Mouse (Mus musculus) CH12.LX (cell line): ENCODE data around the gene Cops7a. TPM values are rescaled to one million over a fixed set of nuclear protein-coding genes. Genes with fewer than 3 reads are reported as not detected.

Experiments used
- DNase-seq: peaks from one replicate; pipeline ENCODE4 v3.0.0-alpha.2; 2013; ENCODE audit errors: extremely low read depth
- H3K27ac ChIP-seq: 2 replicates; pipeline ENCODE4 v1.5.1; 2012; ENCODE audit warnings: low read depth, mild to moderate bottlenecking, control low read depth, moderate library complexity; ENCODE audit not compliant: insufficient read depth
- H3K27me3 ChIP-seq: replicated peaks from 2 replicates; pipeline ENCODE3; 2012; ENCODE audit warnings: inconsistent platforms
- H3K36me3 ChIP-seq, 2 experiments: replicated peaks in 1 of 2; 2 replicates each; pipeline versions ENCODE3 to v1.6.1; 2012; ENCODE audit warnings: inconsistent platforms in 1 of 2, low read length in 1 of 2, mild to moderate bottlenecking in 1 of 2, mixed read lengths in 1 of 2, moderate library complexity in 1 of 2; ENCODE audit not compliant: control insufficient read depth in 1 of 2, insufficient read depth in 1 of 2
- H3K4me1 ChIP-seq, 2 experiments: 2 replicates each; pipeline ENCODE4 v1.6.1; 2012; ENCODE audit warnings: inconsistent platforms in 1 of 2, moderate library complexity in 1 of 2; ENCODE audit not compliant: insufficient read depth in 2 of 2, control insufficient read depth in 1 of 2
- H3K4me2 ChIP-seq: 2 replicates; pipeline ENCODE4 v1.6.1; 2012; ENCODE audit warnings: low read depth, mild to moderate bottlenecking, control low read depth; ENCODE audit not compliant: poor library complexity, insufficient read depth, severe bottlenecking
- H3K4me3 ChIP-seq, 3 experiments: fragments of 150-350 bp in 1 of 3; sonication (generic) in 1 of 3; replicated peaks in 1 of 3; 2 replicates each; pipeline versions ENCODE3 to v1.5.1; 2011 to 2012; ENCODE audit warnings: low read depth in 2 of 3, low read length in 2 of 3, mild to moderate bottlenecking in 2 of 3, moderate library complexity in 2 of 3, control low read depth in 1 of 3, improper control_type of control experiment in 1 of 3, inconsistent platforms in 1 of 3, mixed read lengths in 1 of 3; ENCODE audit not compliant: poor library complexity in 1 of 3
- H3K79me2 ChIP-seq: replicated peaks from 2 replicates; pipeline ENCODE4 v1.6.1; 2012; ENCODE audit warnings: mild to moderate bottlenecking, moderate library complexity; ENCODE audit not compliant: control insufficient read depth, poor library complexity, insufficient read depth, severe bottlenecking; ENCODE audit errors: extremely low read depth
- H3K9ac ChIP-seq: 2 replicates; pipeline ENCODE4 v1.6.1; 2012; ENCODE audit warnings: low read depth, mild to moderate bottlenecking, control low read depth, moderate library complexity; ENCODE audit not compliant: insufficient read depth
- H3K9me3 ChIP-seq: replicated peaks from 2 replicates; pipeline ENCODE3; 2012; ENCODE audit warnings: low read length, inconsistent platforms, mixed read lengths
- E2F4 ChIP-seq: IDR thresholded peaks from 2 replicates; pipeline ENCODE4 v1.6.1; 2011; ENCODE audit warnings: low read depth, low read length, improper control_type of control experiment; ENCODE audit not compliant: insufficient replicate concordance
- ELF1 ChIP-seq: IDR thresholded peaks from 2 replicates; pipeline ENCODE4 v1.6.1; 2014; ENCODE audit warnings: low read depth, mild to moderate bottlenecking, inconsistent platforms, low read length, improper control_type of control experiment
- ETS1 ChIP-seq: conservative IDR thresholded peaks from 2 replicates; pipeline ENCODE4 v1.6.1; 2012; ENCODE audit warnings: low read depth, mild to moderate bottlenecking, inconsistent platforms, low read length, improper control_type of control experiment, moderate library complexity
- GABPA ChIP-seq: IDR thresholded peaks from 2 replicates; pipeline ENCODE4 v1.6.1; 2012; ENCODE audit warnings: low read depth, low read length, improper control_type of control experiment, inconsistent platforms; ENCODE audit not compliant: insufficient replicate concordance
- HCFC1 ChIP-seq: IDR thresholded peaks from 2 replicates; pipeline ENCODE4 v1.6.1; 2012; ENCODE audit warnings: low read depth, mild to moderate bottlenecking, inconsistent platforms, low read length, improper control_type of control experiment
- JUN ChIP-seq: IDR thresholded peaks from 2 replicates; pipeline ENCODE4 v1.6.1; 2011; ENCODE audit warnings: low read depth, mild to moderate bottlenecking, low read length, improper control_type of control experiment, moderate library complexity; ENCODE audit not compliant: insufficient read depth
- JUND ChIP-seq: conservative IDR thresholded peaks from 2 replicates; pipeline ENCODE4 v1.6.1; 2011; ENCODE audit warnings: low read depth, low read length, improper control_type of control experiment
- KAT2A ChIP-seq: IDR thresholded peaks from 2 replicates; pipeline ENCODE4 v1.6.1; 2012; ENCODE audit warnings: low read length, improper control_type of control experiment, inconsistent platforms; ENCODE audit not compliant: insufficient replicate concordance
- MAX ChIP-seq: IDR thresholded peaks from 2 replicates; pipeline ENCODE4 v1.6.1; 2011; ENCODE audit warnings: low read length, improper control_type of control experiment
- MAZ ChIP-seq: IDR thresholded peaks from 2 replicates; pipeline ENCODE4 v1.6.1; 2012; ENCODE audit warnings: low read depth, mild to moderate bottlenecking, inconsistent platforms, low read length, improper control_type of control experiment, moderate library complexity
- MEF2A ChIP-seq: IDR thresholded peaks from 2 replicates; pipeline ENCODE4 v1.6.1; 2014; ENCODE audit warnings: low read depth, mild to moderate bottlenecking, inconsistent platforms, low read length, improper control_type of control experiment, borderline replicate concordance
- MXI1 ChIP-seq: IDR thresholded peaks from 2 replicates; pipeline ENCODE4 v1.6.1; 2011; ENCODE audit warnings: mild to moderate bottlenecking, low read depth, low read length, improper control_type of control experiment
- MYC ChIP-seq: IDR thresholded peaks from 2 replicates; pipeline ENCODE4 v1.6.1; 2011; ENCODE audit warnings: low read depth, mild to moderate bottlenecking, improper control_type of control experiment, low read length
- NELFE ChIP-seq: IDR thresholded peaks from 2 replicates; pipeline ENCODE4 v1.6.1; 2011; ENCODE audit warnings: low read depth, low read length, improper control_type of control experiment
- PAX5 ChIP-seq: IDR thresholded peaks from 2 replicates; pipeline ENCODE4 v1.6.1; 2012; ENCODE audit warnings: low read length, inconsistent platforms, mixed read lengths
- POLR2A ChIP-seq: IDR thresholded peaks from 2 replicates; pipeline ENCODE4 v1.6.1; 2011; ENCODE audit warnings: low read depth, mild to moderate bottlenecking, improper control_type of control experiment, low read length
- POLR2AphosphoS2 ChIP-seq: IDR thresholded peaks from 2 replicates; pipeline ENCODE4 v1.6.1; 2011; ENCODE audit warnings: low read depth, low read length, improper control_type of control experiment
- SIN3A ChIP-seq: IDR thresholded peaks from 2 replicates; pipeline ENCODE4 v1.6.1; 2012; ENCODE audit warnings: low read length, improper control_type of control experiment, inconsistent platforms
- SMC3 ChIP-seq: IDR thresholded peaks from 2 replicates; pipeline ENCODE4 v1.6.1; 2011; ENCODE audit warnings: low read depth, low read length, improper control_type of control experiment
- TBP ChIP-seq: conservative IDR thresholded peaks from 2 replicates; pipeline ENCODE4 v1.6.1; 2011; ENCODE audit warnings: low read depth, low read length, improper control_type of control experiment
- USF1 ChIP-seq: IDR thresholded peaks from 2 replicates; pipeline ENCODE4 v1.6.1; 2014; ENCODE audit warnings: low read depth, mild to moderate bottlenecking, inconsistent platforms, low read length, improper control_type of control experiment
- USF2 ChIP-seq: conservative IDR thresholded peaks from 2 replicates; pipeline ENCODE4 v1.6.1; 2011; ENCODE audit warnings: low read depth, low read length, improper control_type of control experiment
- ZC3H11A ChIP-seq: IDR thresholded peaks from 2 replicates; pipeline ENCODE4 v1.6.1; 2012; ENCODE audit warnings: low read depth, mild to moderate bottlenecking, inconsistent platforms, low read length, improper control_type of control experiment
- ZNF384 ChIP-seq: IDR thresholded peaks from 2 replicates; pipeline ENCODE4 v1.6.1; 2012; ENCODE audit warnings: low read depth, low read length, improper control_type of control experiment, inconsistent platforms
- dilution Hi-C: fragments of 300-500 bp; cut with MboI; formaldehyde crosslinking; loops from 2 replicates; pipeline ENCODE4 v1.14.3; 2020; ENCODE audit warnings: low sequenced_read_pairs; ENCODE audit not compliant: extremely low pct_unique_long_range_greater_than_20kb, extremely low pct_ligation_motif_present
- in situ Hi-C: fragments of 300-500 bp; cut with MboI; formaldehyde crosslinking; loops from 3 replicates; pipeline ENCODE4 v1.14.3; 2019; ENCODE audit warnings: low sequenced_read_pairs, low pct_ligation_motif_present, low pct_unique_long_range_greater_than_20kb, mixed read lengths
- polyA plus RNA-seq: library from polyadenylated mRNA; unstranded; fragments of >175 nt; gene quantifications from 2 replicates; pipeline ENCODE4 v1.2.1, GENCODE M21; 2012; ENCODE audit warnings: low read depth; ENCODE audit not compliant: insufficient read length
- total RNA-seq, 2 experiments: library from RNA; depleted of rRNA; stranded (reverse); fragments of 300-350 nt in 1 of 2; fragments of >200 nt in 1 of 2; gene quantifications; 2 replicates each; pipeline ENCODE4 v1.2.3; 2012 to 2014

The Cops7a gene
- total and polyA plus RNA-seq, 3 experiments: 73.2 to 114 (median 104) TPM

DNA sequence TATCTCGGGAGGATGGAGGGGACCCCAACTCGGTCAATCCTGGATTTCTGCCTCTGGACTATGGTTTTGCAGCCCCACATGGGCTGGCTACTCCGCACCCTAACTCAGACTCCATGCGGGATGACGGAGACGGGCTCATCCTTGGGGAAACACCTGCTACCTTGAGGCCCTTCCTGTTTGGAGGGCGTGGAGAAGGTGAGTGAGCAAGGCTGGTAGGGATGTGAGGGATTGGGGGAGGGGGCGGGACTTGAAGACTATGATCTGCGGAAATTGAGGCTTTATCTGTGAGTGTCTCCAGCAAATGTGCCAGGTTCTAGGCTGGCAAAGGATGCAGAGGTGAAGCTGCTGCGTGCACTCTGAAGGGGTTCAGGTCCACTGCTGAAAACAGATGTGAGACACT, 34.2 kb upstream of the Cops7a start:
- no peak for DNase-seq
- dilution Hi-C loops: no loop called here

GRCm38 (mm10) chr6:124999091-124999490, 33.8 kb upstream of the Cops7a start:
- no peak overlapping the region for H3K4me3 ChIP-seq
- TF ChIP-seq ZC3H11A (no peak), POLR2AphosphoS2 (no peak), MAZ (no peak), MYC (no peak), E2F4 (no peak), KAT2A (no peak), MEF2A (no peak), MAX (no peak), USF1 (no peak), ZNF384 (no peak), JUN (no peak), USF2 (no peak), SIN3A (no peak), SMC3 (no peak), GABPA (no peak), HCFC1 (no peak), POLR2A (no peak), PAX5 (no peak)
- TF ChIP-seq, all 38 proteins: peak for 0
- H3K9me3 ChIP-seq: no peaks in the 10 kb centered on the region
- peaks cover 53% of the 10 kb centered on the region for H3K27me3 ChIP-seq
- no peaks in the 10 kb centered on the region for H3K79me2 ChIP-seq
- no peak overlapping the region for H3K27ac ChIP-seq
- dilution Hi-C loops: no loop called here
- no peak overlapping the region for H3K4me2 ChIP-seq
- in situ Hi-C loops: no loop called here
- H3K4me1 ChIP-seq: peaks cover 11 to 12% of the 10 kb centered on the region in 2 experiments
- H3K9ac ChIP-seq: no peak overlapping the region
- no peak for DNase-seq
- H3K36me3 ChIP-seq: no peaks in the 10 kb centered on the region

More for the DNA sequence above, 34.2 kb upstream of the Cops7a start:
- in situ Hi-C loops: no loop called here
- TF ChIP-seq MXI1: no peak
- TF ChIP-seq KAT2A: no peak
- TF ChIP-seq ELF1: no peak
- no peak for TF ChIP-seq ETS1
- TF ChIP-seq USF2: no peak
- TF ChIP-seq MAX: no peak
- TF ChIP-seq JUN: no peak
- no peak for TF ChIP-seq SMC3
- no peak for TF ChIP-seq PAX5
- no peak for TF ChIP-seq NELFE
- no peak for TF ChIP-seq JUND
- no peak for TF ChIP-seq TBP
- H3K79me2 ChIP-seq: no peaks in the 10 kb centered on the region
- peaks cover 11 to 16% of the 10 kb centered on the region in 2 experiments for H3K4me1 ChIP-seq
- H3K36me3 ChIP-seq: no peaks in the 10 kb centered on the region
- H3K4me3 ChIP-seq: no peak overlapping the region
- H3K27me3 ChIP-seq: peaks cover 49% of the 10 kb centered on the region
- H3K9ac ChIP-seq: no peak overlapping the region
- H3K27ac ChIP-seq: no peak overlapping the region
- no peak overlapping the region for H3K4me2 ChIP-seq
- no peaks in the 10 kb centered on the region for H3K9me3 ChIP-seq
